Mouse (Mus musculus) forebrain, embryonic 10.5 days (tissue): ENCODE data around the gene Actl7a. TPM values are rescaled to one million over a fixed set of nuclear protein-coding genes. Genes with fewer than 3 reads are reported as not detected.

Source experiments
- DNase-seq: peaks from one replicate; pipeline ENCODE4 v3.0.0-alpha.2; 2017; ENCODE audit warnings: low spot score; ENCODE audit errors: extremely low spot score
- H3K27ac ChIP-seq: fragments of 300-500 bp; sonication (generic); 2 replicates; pipeline ENCODE4 v1.5.1; 2016; ENCODE audit warnings: mild to moderate bottlenecking
- H3K27me3 ChIP-seq: fragments of 300-500 bp; sonication (generic); 2 replicates; pipeline ENCODE4 v1.6.1; 2016; ENCODE audit warnings: mild to moderate bottlenecking; ENCODE audit not compliant: poor library complexity, severe bottlenecking
- H3K36me3 ChIP-seq: fragments of 300-500 bp; sonication (generic); replicated peaks from 2 replicates; pipeline ENCODE4 v1.6.1; 2016; ENCODE audit warnings: mild to moderate bottlenecking, moderate library complexity
- H3K4me1 ChIP-seq: fragments of 300-500 bp; sonication (generic); 2 replicates; pipeline ENCODE4 v1.6.1; 2016
- H3K4me3 ChIP-seq: fragments of 300-500 bp; sonication (generic); 2 replicates; pipeline ENCODE4 v1.5.1; 2016; ENCODE audit warnings: mild to moderate bottlenecking, moderate library complexity
- H3K9me3 ChIP-seq: fragments of 300-500 bp; sonication (generic); 2 replicates; pipeline ENCODE4 v1.6.1; 2016; ENCODE audit warnings: mild to moderate bottlenecking, moderate library complexity
- WGBS: fragments of 180-500 bp; shearing (Covaris S2); methylation state at CpG from one replicate; pipeline ENCODE4 v1.1.7; 2016; 5-methylcytosine and 5-hydroxymethylcytosine counted together
- polyA plus RNA-seq: library from polyadenylated mRNA; unstranded; fragments of >200 nt; fragmentation: Nextera tagmentation; extraction: Ambion mirVana; gene quantifications from 2 replicates; pipeline ENCODE4 v1.2.1, GENCODE M21; 2016

Actl7a gene
- polyA plus RNA-seq, 1 experiment from 2014 or later, result not detected

DNA sequence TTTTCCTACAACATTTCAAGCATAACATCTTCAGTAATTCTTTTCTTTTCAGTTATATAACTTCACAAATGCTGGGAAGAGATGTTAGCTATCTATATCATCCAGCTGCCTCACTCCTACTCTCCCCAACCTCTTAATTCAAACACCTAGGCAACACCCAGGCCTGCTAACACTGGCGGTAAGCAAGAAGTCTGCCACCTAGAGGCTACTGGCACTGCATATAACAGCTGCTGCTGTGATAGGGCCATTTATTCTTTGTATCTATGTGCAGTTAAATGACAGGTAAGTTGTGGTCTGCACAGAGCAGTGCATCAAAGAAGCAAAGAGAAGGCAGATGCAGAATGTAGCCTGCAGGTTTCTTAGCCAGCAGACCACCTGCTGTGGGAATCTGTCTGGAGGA lies 48.2 kb downstream of the Actl7a start:
- WGBS, result 58% methylated on average over 1 of the region's 1 CpGs
- H3K36me3 ChIP-seq, result peaks cover 94% of the 10 kb centered on the region

More for the DNA sequence above, 48.2 kb downstream of the Actl7a start:
- H3K27ac ChIP-seq, result no peak overlapping the region
- no peak for DNase-seq
- H3K4me3 ChIP-seq, result no peak overlapping the region
- H3K9me3 ChIP-seq, result no peaks in the 10 kb centered on the region
- H3K4me1 ChIP-seq, result no peaks in the 10 kb centered on the region
- no peaks in the 10 kb centered on the region for H3K27me3 ChIP-seq

Other genes with a start within 250 kb of the Actl7a start
- not detected in 2 replicates for gene Gm26657, start 3.3 kb upstream of the Actl7a start, polyA plus RNA-seq
- gene Actl7b, start 2.0 kb upstream of the Actl7a start, polyA plus RNA-seq, result 0.14 TPM in 1 of 2 replicates, not detected in the other
- 94.5 and 96.6 TPM in 2 replicates for gene Elp1, start 58.9 kb downstream of the Actl7a start, polyA plus RNA-seq
- gene Fam206a, start 58.9 kb downstream of the Actl7a start, polyA plus RNA-seq, result 25.9 and 27.7 TPM in 2 replicates
- 40.5 and 41.1 TPM in 2 replicates for gene Ctnnal1, start 121.8 kb downstream of the Actl7a start, polyA plus RNA-seq
- 11.1 and 13.2 TPM in 2 replicates for gene Tmem245, start 204.0 kb downstream of the Actl7a start, polyA plus RNA-seq
- gene Frrs1l, start 247.0 kb downstream of the Actl7a start, polyA plus RNA-seq, result 1.4 and 1.5 TPM in 2 replicates